Mouse (Mus musculus) c-Kit-positive CD71-positive TER-119-negative erythroid progenitor cells, embryonic 14.5 days (primary cell): Measurements from ENCODE around the gene Lancl2.

Experiments
- DNase-seq: peaks from one replicate; pipeline ENCODE4 v3.0.0-alpha.2; 2013; ENCODE audit warnings: low read depth

Gene Lancl2

GRCm38 (mm10) chr6:57702376-57702742 lies at the start of gene Lancl2:
Gene Lancl2, plus strand, starts transcription at chr6:57702540.
- DNase-seq, result no peak

- DNase-seq, result no peak
Measured at GRCm38 (mm10) chr6:57661295-57661694, 41.0 kb upstream of the Lancl2 start.

- DNase-seq, result no peak
Measured at GRCm38 (mm10) chr6:57684156-57684555, 18.2 kb upstream of the Lancl2 start.

GRCm38 (mm10) chr6:57691467-57692261 lies 10.7 kb upstream of the Lancl2 start, which contains the start of gene Pyurf:
Gene Pyurf, minus strand, starts transcription at chr6:57692078.
- DNase-seq, result peak; percentile 87

- DNase-seq, result no peak
Measured at GRCm38 (mm10) chr6:57693116-57693515, 9.2 kb upstream of the Lancl2 start.

- no peak for DNase-seq
Measured at GRCm38 (mm10) chr6:57701686-57702085, 654 bp upstream of the Lancl2 start.

GRCm38 (mm10) chr6:57702743-57703499 lies 581 bp downstream of the Lancl2 start:
- peak; percentile 92 for DNase-seq

- DNase-seq, result no peak
Measured at GRCm38 (mm10) chr6:57703703-57704102, 1.4 kb downstream of the Lancl2 start.

- DNase-seq, result no peak
Measured at GRCm38 (mm10) chr6:57706721-57707120, 4.4 kb downstream of the Lancl2 start.

- DNase-seq, result no peak
Measured at GRCm38 (mm10) chr6:57711726-57712125, 9.4 kb downstream of the Lancl2 start.

GRCm38 (mm10) chr6:57721347-57721746 lies 19.0 kb downstream of the Lancl2 start:
- DNase-seq, result no peak

- no peak for DNase-seq
Measured at GRCm38 (mm10) chr6:57742749-57743148, 40.4 kb downstream of the Lancl2 start.

GRCm38 (mm10) chr6:57743333-57743732 lies 41.0 kb downstream of the Lancl2 start:
- no peak for DNase-seq

- DNase-seq, result no peak
Measured at GRCm38 (mm10) chr6:57744123-57744522, 41.8 kb downstream of the Lancl2 start.

GRCm38 (mm10) chr6:57744974-57745747 lies 42.8 kb downstream of the Lancl2 start:
- peak; percentile 86 for DNase-seq

- no peak for DNase-seq
Measured at GRCm38 (mm10) chr6:57745748-57746129, 43.4 kb downstream of the Lancl2 start.

GRCm38 (mm10) chr6:57753962-57754759 lies 51.8 kb downstream of the Lancl2 start:
- no peak for DNase-seq

GRCm38 (mm10) chr6:57763054-57763453 lies 60.7 kb downstream of the Lancl2 start:
- DNase-seq, result no peak

- DNase-seq, result peak; percentile 54
Measured at GRCm38 (mm10) chr6:57765095-57765878, 62.9 kb downstream of the Lancl2 start.

- peak; percentile 50 for DNase-seq
Measured at GRCm38 (mm10) chr6:57766287-57766686, 63.9 kb downstream of the Lancl2 start.
